Mouse (Mus musculus): ENCODE measurements around the gene Scfd2. TPM values are rescaled to one million over a fixed set of nuclear protein-coding genes. Genes with fewer than 3 reads are reported as not detected.

Gene Scfd2
- polyA plus RNA-seq, 1 experiment from 2014 or later, result 13.9 TPM

- H3K4me3 ChIP-seq (replicated peaks), result no peak overlapping the region
- H3K9me3 ChIP-seq (replicated peaks), result no peaks in the 10 kb centered on the region
- H3K9ac ChIP-seq, result no peak overlapping the region
- no peak for ATAC-seq (ENCODE audit: low read depth)
- H3K4me2 ChIP-seq, result no peak overlapping the region
- H3K4me1 ChIP-seq (replicated peaks), result peaks cover 48% of the 10 kb centered on the region
- 73% methylated on average over 10 of the region's 10 CpGs for WGBS (ENCODE audit: insufficient replicate concordance)
- no peak overlapping the region for H3K27ac ChIP-seq
- DNase-seq, result no peak
- no peaks in the 10 kb centered on the region for H3K27me3 ChIP-seq
- H3K36me3 ChIP-seq, result no peaks in the 10 kb centered on the region
Measured at GRCm38 (mm10) chr5:74321010-74321746, 210.4 kb downstream of the Scfd2 start.

GRCm38 (mm10) chr5:74319551-74319950 is 212.0 kb downstream of the Scfd2 start:
- no peak overlapping the region for H3K4me3 ChIP-seq (replicated peaks)
- no peaks in the 10 kb centered on the region for H3K36me3 ChIP-seq
- H3K9me3 ChIP-seq (replicated peaks), result no peaks in the 10 kb centered on the region
- WGBS (ENCODE audit: insufficient replicate concordance), result 70% methylated on average over 2 of the region's 2 CpGs
- H3K4me2 ChIP-seq, result peak overlapping the region; percentile 21; the same call in 1 of the 2 replicates
- H3K27me3 ChIP-seq, result no peaks in the 10 kb centered on the region
- H3K9ac ChIP-seq, result no peak overlapping the region
- peak; percentile 25; the same call in 1 of the 2 replicates for ATAC-seq (ENCODE audit: low read depth)
- H3K27ac ChIP-seq, result peak overlapping the region; percentile 32; the same call in 1 of the 2 replicates
- peaks cover 56% of the 10 kb centered on the region for H3K4me1 ChIP-seq (replicated peaks)
- no peak for DNase-seq

DNA sequence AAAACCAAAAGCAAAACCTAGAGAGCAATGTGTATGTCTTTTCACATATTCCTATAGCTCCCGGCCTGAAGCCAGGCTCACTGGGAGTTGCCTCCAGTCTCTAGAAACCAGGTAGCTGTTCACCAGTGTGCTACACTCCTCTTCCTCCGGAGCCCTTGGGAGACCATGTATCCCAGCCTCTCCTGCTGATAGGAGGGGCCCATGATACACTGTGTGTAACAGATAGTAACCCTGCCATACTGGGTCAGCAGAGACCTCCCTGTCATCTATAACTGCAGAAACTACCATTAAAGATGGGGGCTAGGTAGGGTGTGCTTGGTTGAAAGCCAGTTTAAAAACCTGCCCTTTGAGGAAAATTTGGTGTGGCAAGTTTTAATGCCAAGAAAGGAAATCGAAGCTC is 214.4 kb downstream of the Scfd2 start:
- H3K9ac ChIP-seq, result peak overlapping the region; percentile 18; the same call in 1 of the 2 replicates
- peaks cover 56% of the 10 kb centered on the region for H3K4me1 ChIP-seq (replicated peaks)
- peak; percentile 100 for ATAC-seq (ENCODE audit: low read depth)
- peak overlapping the region; percentile 73 for H3K27ac ChIP-seq
- DNase-seq, result peak; percentile 60
- WGBS (ENCODE audit: insufficient replicate concordance), result 37% methylated on average over 3 of the region's 3 CpGs
- H3K36me3 ChIP-seq, result no peaks in the 10 kb centered on the region
- H3K9me3 ChIP-seq (replicated peaks), result no peaks in the 10 kb centered on the region
- peak overlapping the region; percentile 38 for H3K4me2 ChIP-seq
- H3K27me3 ChIP-seq, result no peaks in the 10 kb centered on the region
- no peak overlapping the region for H3K4me3 ChIP-seq (replicated peaks)

- Histone ChIP-seq H3K4me1 (replicated peaks) (peaks cover 53% of the 10 kb centered on the region), H3K4me3 (replicated peaks) (no peak overlapping the region), H3K9me3 (replicated peaks) (no peaks in the 10 kb centered on the region), H3K4me2 (peak overlapping the region; percentile 38), H3K27ac (peak overlapping the region; percentile 73), H3K9ac (peak overlapping the region; percentile 18; the same call in 1 of the 2 replicates), H3K36me3 (no peaks in the 10 kb centered on the region), H3K27me3 (no peaks in the 10 kb centered on the region)
- WGBS (ENCODE audit: insufficient replicate concordance), result 84% methylated on average over 11 of the region's 11 CpGs
- ATAC-seq (ENCODE audit: low read depth), result no peak
- no peak for DNase-seq
Measured at GRCm38 (mm10) chr5:74316333-74316945, 215.1 kb downstream of the Scfd2 start.

GRCm38 (mm10) chr5:74315471-74316245 is 215.9 kb downstream of the Scfd2 start:
- no peak for DNase-seq
- ATAC-seq (ENCODE audit: low read depth), result no peak

DNA sequence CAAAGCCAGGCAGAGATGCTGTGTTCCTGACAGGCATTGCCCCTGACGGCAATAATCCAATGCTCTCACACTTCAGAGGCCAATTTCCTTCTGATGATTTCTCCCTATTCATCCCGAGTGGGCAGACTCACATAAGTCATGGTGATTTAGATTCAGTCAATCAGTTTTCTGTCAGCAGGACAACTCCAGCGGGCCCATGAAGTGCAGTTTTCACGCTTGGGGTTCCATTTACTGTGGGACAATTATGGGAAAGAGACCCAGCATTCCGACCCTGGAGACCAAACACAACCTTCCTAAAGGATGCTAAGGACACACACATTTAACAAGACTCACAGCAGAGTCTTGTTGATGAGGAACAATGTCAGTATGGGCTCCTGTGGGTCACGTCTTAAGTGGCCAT is 217.1 kb downstream of the Scfd2 start:
- no peaks in the 10 kb centered on the region for H3K9me3 ChIP-seq (replicated peaks)
- no peaks in the 10 kb centered on the region for H3K36me3 ChIP-seq
- DNase-seq (no peak), ATAC-seq (ENCODE audit: low read depth) (no peak)
- peaks cover 40% of the 10 kb centered on the region for H3K4me1 ChIP-seq (replicated peaks)
- no peak overlapping the region for H3K4me2 ChIP-seq
- H3K9ac ChIP-seq, result no peak overlapping the region
- H3K4me3 ChIP-seq (replicated peaks), result no peak overlapping the region
- H3K27me3 ChIP-seq, result no peaks in the 10 kb centered on the region
- no peak overlapping the region for H3K27ac ChIP-seq
- WGBS (ENCODE audit: insufficient replicate concordance), result 71% methylated on average over 6 of the region's 6 CpGs

More at GRCm38 (mm10) chr5:74315471-74316245, 215.9 kb downstream of the Scfd2 start:
- Histone ChIP-seq H3K27ac (peak overlapping the region; percentile 73), H3K9ac (no peak overlapping the region), H3K9me3 (replicated peaks) (no peaks in the 10 kb centered on the region), H3K4me3 (replicated peaks) (no peak overlapping the region), H3K4me1 (replicated peaks) (peaks cover 47% of the 10 kb centered on the region), H3K4me2 (no peak overlapping the region), H3K27me3 (no peaks in the 10 kb centered on the region), H3K36me3 (no peaks in the 10 kb centered on the region)
- 72% methylated on average over 12 of the region's 12 CpGs for WGBS (ENCODE audit: insufficient replicate concordance)

DNA sequence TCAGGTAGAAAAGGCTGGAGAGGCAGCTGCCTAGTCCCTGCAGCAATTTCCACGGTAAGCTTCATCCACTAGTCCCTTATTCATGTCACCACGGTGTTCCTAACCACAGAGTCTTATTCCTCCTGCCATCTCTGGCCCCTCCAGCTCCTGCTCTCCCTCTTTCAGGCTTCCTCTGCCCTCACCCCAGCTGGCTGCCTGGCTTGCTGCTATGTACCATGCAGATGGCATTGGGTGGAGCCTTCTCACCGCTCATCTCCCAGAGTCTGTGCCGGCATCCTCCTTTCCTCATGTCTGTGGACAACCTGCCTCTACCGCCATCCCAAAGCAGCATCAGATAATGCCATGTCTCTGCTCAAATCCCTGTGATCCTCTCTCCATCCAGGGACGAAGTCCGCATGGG is 218.0 kb downstream of the Scfd2 start:
- Histone ChIP-seq H3K9me3 (replicated peaks) (no peaks in the 10 kb centered on the region), H3K27me3 (no peaks in the 10 kb centered on the region), H3K4me3 (replicated peaks) (no peak overlapping the region), H3K9ac (no peak overlapping the region), H3K4me1 (replicated peaks) (peaks cover 31% of the 10 kb centered on the region), H3K4me2 (no peak overlapping the region), H3K27ac (no peak overlapping the region), H3K36me3 (no peaks in the 10 kb centered on the region)
- WGBS (ENCODE audit: insufficient replicate concordance), result 81% methylated on average over 7 of the region's 7 CpGs
- no peak for DNase-seq
- ATAC-seq (ENCODE audit: low read depth), result no peak

- no peak overlapping the region for H3K27ac ChIP-seq
- no peaks in the 10 kb centered on the region for H3K36me3 ChIP-seq
- DNase-seq (no peak), ATAC-seq (ENCODE audit: low read depth) (no peak)
- peaks cover 15% of the 10 kb centered on the region for H3K4me1 ChIP-seq (replicated peaks)
- H3K4me3 ChIP-seq (replicated peaks), result no peak overlapping the region
- no peaks in the 10 kb centered on the region for H3K27me3 ChIP-seq
- H3K9me3 ChIP-seq (replicated peaks), result no peaks in the 10 kb centered on the region
- H3K9ac ChIP-seq, result no peak overlapping the region
- WGBS (ENCODE audit: insufficient replicate concordance), result 67% methylated on average over 6 of the region's 6 CpGs
- H3K4me2 ChIP-seq, result no peak overlapping the region
Measured at GRCm38 (mm10) chr5:74311865-74312264, 219.7 kb downstream of the Scfd2 start.

GRCm38 (mm10) chr5:74311200-74311825 is 220.2 kb downstream of the Scfd2 start:
- no peaks in the 10 kb centered on the region for H3K27me3 ChIP-seq
- no peaks in the 10 kb centered on the region for H3K9me3 ChIP-seq (replicated peaks)
- 37% methylated on average over 6 of the region's 6 CpGs for WGBS (ENCODE audit: insufficient replicate concordance)
- ATAC-seq (ENCODE audit: low read depth) (no peak), DNase-seq (no peak)
- H3K27ac ChIP-seq, result no peak overlapping the region
- H3K4me3 ChIP-seq (replicated peaks), result no peak overlapping the region
- no peak overlapping the region for H3K4me2 ChIP-seq
- peaks cover 9% of the 10 kb centered on the region for H3K4me1 ChIP-seq (replicated peaks)
- no peaks in the 10 kb centered on the region for H3K36me3 ChIP-seq
- H3K9ac ChIP-seq, result no peak overlapping the region

- Histone ChIP-seq H3K27ac (no peak overlapping the region), H3K4me2 (no peak overlapping the region), H3K36me3 (no peaks in the 10 kb centered on the region), H3K4me1 (replicated peaks) (no peaks in the 10 kb centered on the region), H3K27me3 (no peaks in the 10 kb centered on the region), H3K9me3 (replicated peaks) (no peaks in the 10 kb centered on the region), H3K9ac (no peak overlapping the region), H3K4me3 (replicated peaks) (no peak overlapping the region)
- WGBS (ENCODE audit: insufficient replicate concordance), result 69% methylated on average over 5 of the region's 5 CpGs
- ATAC-seq (ENCODE audit: low read depth), result no peak
- no peak for DNase-seq
Measured at GRCm38 (mm10) chr5:74310101-74310500, 221.5 kb downstream of the Scfd2 start.

DNA sequence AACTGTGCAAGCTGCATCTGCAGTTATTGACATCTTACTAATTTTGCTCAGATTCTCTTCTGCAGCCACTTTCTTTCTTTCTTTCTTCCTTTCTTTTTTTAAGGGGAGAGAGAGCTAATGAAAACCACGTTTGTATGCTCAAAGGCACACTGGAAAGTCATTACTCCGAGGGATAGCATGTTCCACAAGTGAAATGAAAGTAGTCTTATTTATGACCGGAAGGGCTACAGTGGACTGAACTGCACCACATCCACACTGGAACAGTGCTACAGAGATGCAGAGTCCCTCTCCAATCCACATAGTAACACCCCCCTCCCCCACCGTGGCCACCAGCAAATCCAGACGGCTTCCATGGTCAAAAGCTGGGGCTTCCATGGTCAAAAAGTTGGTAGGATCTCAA is 224.3 kb downstream of the Scfd2 start:
- H3K27ac ChIP-seq, result no peak overlapping the region
- DNase-seq (no peak), ATAC-seq (ENCODE audit: low read depth) (no peak)
- H3K4me1 ChIP-seq (replicated peaks), result no peaks in the 10 kb centered on the region
- no peaks in the 10 kb centered on the region for H3K9me3 ChIP-seq (replicated peaks)
- WGBS (ENCODE audit: insufficient replicate concordance), result 66% methylated on average over 5 of the region's 5 CpGs
- H3K4me3 ChIP-seq (replicated peaks), result no peak overlapping the region
- H3K4me2 ChIP-seq, result no peak overlapping the region
- H3K9ac ChIP-seq, result no peak overlapping the region
- no peaks in the 10 kb centered on the region for H3K27me3 ChIP-seq
- no peaks in the 10 kb centered on the region for H3K36me3 ChIP-seq

Data from liver, embryonic 13.5 days (tissue).